Mouse (Mus musculus) embryonic fibroblast, embryonic 13.5 days (primary cell): Measurements from ENCODE around the gene Rbms2.

Experiments used
- CTCF ChIP-seq: IDR thresholded peaks from 2 replicates; pipeline ENCODE4 v1.5.1; 2011; ENCODE audit warnings: mild to moderate bottlenecking, control low read depth, low read length, moderate library complexity, borderline replicate concordance; ENCODE audit not compliant: insufficient read depth
- POLR2A ChIP-seq: IDR thresholded peaks from 2 replicates; pipeline ENCODE4 v1.6.1; 2011; ENCODE audit warnings: low read depth, mild to moderate bottlenecking, control low read depth, low read length, moderate library complexity

GRCm38 (mm10) chr10:128193113-128193512 lies 13.0 kb upstream of the Rbms2 start:
- TF ChIP-seq CTCF (no peak), POLR2A (no peak)
